Mouse (Mus musculus): ENCODE measurements around the gene Edc4. TPM values are rescaled to one million over a fixed set of nuclear protein-coding genes. Genes with fewer than 3 reads are reported as not detected.
"Not testable (repeated sequence)": the region's sequence is repeated elsewhere in the genome, so short reads cannot be mapped to it uniquely, and the experiment has no call there.

The Edc4 gene
- polyA plus RNA-seq (2015; fragmentation: Nextera tagmentation; extraction: Ambion mirVana) = 41.8 and 46.4 TPM in 2 replicates

DNA sequence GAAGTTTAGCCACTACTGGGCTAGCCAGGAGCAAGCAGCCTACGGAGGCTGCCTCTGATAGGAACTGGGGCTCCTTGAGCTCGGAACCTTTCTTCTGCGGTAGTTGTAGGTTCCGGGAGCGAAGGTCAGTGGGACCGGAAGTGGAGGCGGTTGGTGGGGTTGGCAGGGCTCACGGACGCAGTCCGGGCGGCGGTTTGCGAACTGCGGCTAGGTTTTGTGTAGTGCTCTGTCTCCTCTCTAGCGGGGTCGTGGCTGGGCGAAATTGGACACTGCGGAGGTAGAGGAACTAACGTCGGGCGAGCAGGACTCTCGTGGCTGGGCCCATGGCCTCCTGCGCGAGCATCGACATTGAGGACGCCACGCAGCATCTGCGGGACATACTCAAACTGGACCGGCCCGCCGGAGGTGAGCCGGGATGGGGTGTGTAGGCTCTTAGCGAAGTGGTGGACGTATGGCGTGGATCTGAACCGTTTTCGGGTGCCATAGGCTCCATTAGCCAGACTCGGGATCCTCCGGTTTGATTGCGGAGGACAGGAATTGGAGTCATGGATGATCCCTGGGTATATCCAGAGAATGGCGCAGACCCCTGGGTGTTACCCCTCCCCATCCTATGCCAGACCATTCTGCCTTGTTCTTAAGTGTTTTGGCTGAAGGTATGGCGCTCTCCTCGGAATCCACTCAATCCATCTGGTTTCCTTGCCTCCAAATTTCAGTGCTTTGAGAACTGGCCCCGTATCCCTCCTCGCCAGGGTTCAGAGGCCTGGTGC is at the start of gene Edc4:
TSS of gene Edc4 (plus strand) at position 128 of the 767 bp plus-strand sequence.
- Histone ChIP-seq H3K4me1 (ENCODE audit: control insufficient read depth, insufficient read depth, low read length) (peaks cover 14% of the 10 kb centered on the region), H3K27ac (ENCODE audit: low read length) (peak within 1 kb of the TSS; percentile 66; the same call in 1 of the 2 replicates), H3K4me3 (replicated peaks; ENCODE audit: low read length) (peak within 1 kb of the TSS; percentile 87), H3K27me3 (ENCODE audit: control insufficient read depth, insufficient read depth, low read length) (no peaks in the 10 kb centered on the region), H3K4me2 (ENCODE audit: low read depth, low read length) (peak within 1 kb of the TSS; percentile 97), H3K9me3 (replicated peaks; ENCODE audit: control insufficient read depth, low read length) (no peaks in the 10 kb centered on the region), H3K36me3 (ENCODE audit: control insufficient read depth, insufficient read depth, low read length) (peaks cover 15% of the 10 kb centered on the region), H3K9ac (ENCODE audit: low read length) (peak within 1 kb of the TSS; percentile 93)
- WGBS = under 1% methylated on average over 45 of the region's 45 CpGs
- ATAC-seq (ENCODE audit: insufficient read depth, low FRiP score) = peak; percentile 89

DNA sequence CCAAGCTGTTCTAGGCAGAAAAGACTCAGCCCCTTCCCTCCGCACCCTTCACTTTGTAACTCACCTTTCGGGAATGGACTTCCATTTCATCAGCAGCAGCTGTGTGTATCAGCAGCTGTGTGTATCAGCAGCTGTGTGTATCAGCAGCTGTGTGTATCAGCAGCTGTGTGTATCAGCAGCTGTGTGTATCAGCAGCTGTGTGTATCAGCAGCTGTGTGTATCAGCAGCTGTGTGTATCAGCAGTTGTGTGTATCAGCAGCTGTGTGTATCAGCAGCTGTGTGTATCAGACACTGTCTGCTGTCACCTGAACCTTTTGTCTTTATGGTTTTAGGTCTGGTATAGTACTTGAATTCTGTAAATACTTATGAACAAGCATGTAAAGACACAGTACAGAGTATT is 46.9 kb upstream of the Edc4 start:
- WGBS = 57% methylated on average over 2 of the region's 2 CpGs
- H3K4me3 ChIP-seq (replicated peaks; ENCODE audit: low read length); H3K36me3 ChIP-seq (ENCODE audit: control insufficient read depth, insufficient read depth, low read length); ATAC-seq (ENCODE audit: insufficient read depth, low FRiP score); H3K4me1 ChIP-seq (ENCODE audit: control insufficient read depth, insufficient read depth, low read length); H3K9ac ChIP-seq (ENCODE audit: low read length); H3K27me3 ChIP-seq (ENCODE audit: control insufficient read depth, insufficient read depth, low read length); H3K4me2 ChIP-seq (ENCODE audit: low read depth, low read length); H3K9me3 ChIP-seq (replicated peaks; ENCODE audit: control insufficient read depth, low read length); H3K27ac ChIP-seq (ENCODE audit: low read length): not testable (repeated sequence)

- Histone ChIP-seq H3K36me3 (ENCODE audit: control insufficient read depth, insufficient read depth, low read length) (no peaks in the 10 kb centered on the region), H3K9ac (ENCODE audit: low read length) (no peak overlapping the region), H3K4me1 (ENCODE audit: control insufficient read depth, insufficient read depth, low read length) (no peaks in the 10 kb centered on the region), H3K27me3 (ENCODE audit: control insufficient read depth, insufficient read depth, low read length) (no peaks in the 10 kb centered on the region), H3K9me3 (replicated peaks; ENCODE audit: control insufficient read depth, low read length) (no peaks in the 10 kb centered on the region), H3K27ac (ENCODE audit: low read length) (no peak overlapping the region), H3K4me2 (ENCODE audit: low read depth, low read length) (no peak overlapping the region), H3K4me3 (replicated peaks; ENCODE audit: low read length) (no peak overlapping the region)
- 27% methylated on average over 11 of the region's 11 CpGs for WGBS
- ATAC-seq (ENCODE audit: insufficient read depth, low FRiP score) = no peak
These were observed 45.4 kb upstream of the Edc4 start for GRCm38 (mm10) chr8:105835318-105835717.

DNA sequence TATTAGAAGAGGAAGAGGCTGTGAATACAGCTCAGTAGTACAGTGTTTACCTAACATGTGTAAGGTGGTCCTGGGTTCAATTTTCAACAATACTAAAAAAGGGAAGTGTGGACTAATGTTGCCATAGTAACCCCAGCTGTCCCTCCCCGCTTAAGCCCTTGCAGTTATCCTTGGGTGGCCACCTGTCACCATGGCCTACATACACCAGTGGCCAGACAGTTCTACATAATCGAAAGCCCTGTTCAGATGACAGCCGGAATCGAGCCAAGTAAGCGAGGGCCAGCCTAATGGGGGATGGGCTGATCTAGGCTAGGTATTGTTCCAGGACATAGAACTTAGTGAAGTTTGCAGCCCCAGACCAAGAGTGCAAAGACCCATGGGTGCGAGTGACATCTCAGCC is 43.7 kb upstream of the Edc4 start:
- no peaks in the 10 kb centered on the region for H3K4me1 ChIP-seq (ENCODE audit: control insufficient read depth, insufficient read depth, low read length)
- no peak for ATAC-seq (ENCODE audit: insufficient read depth, low FRiP score)

GRCm38 (mm10) chr8:105839209-105839608 is 41.5 kb upstream of the Edc4 start:
- H3K9me3 ChIP-seq (replicated peaks; ENCODE audit: control insufficient read depth, low read length) = no peaks in the 10 kb centered on the region
- WGBS = 89% methylated on average over 5 of the region's 5 CpGs
- no peak overlapping the region for H3K9ac ChIP-seq (ENCODE audit: low read length)
- H3K4me3 ChIP-seq (replicated peaks; ENCODE audit: low read length) = no peak overlapping the region
- H3K27me3 ChIP-seq (ENCODE audit: control insufficient read depth, insufficient read depth, low read length) = no peaks in the 10 kb centered on the region
- peaks cover 7% of the 10 kb centered on the region for H3K36me3 ChIP-seq (ENCODE audit: control insufficient read depth, insufficient read depth, low read length)
- no peaks in the 10 kb centered on the region for H3K4me1 ChIP-seq (ENCODE audit: control insufficient read depth, insufficient read depth, low read length)
- H3K4me2 ChIP-seq (ENCODE audit: low read depth, low read length) = no peak overlapping the region
- no peak overlapping the region for H3K27ac ChIP-seq (ENCODE audit: low read length)
- ATAC-seq (ENCODE audit: insufficient read depth, low FRiP score) = no peak

More for the DNA sequence above, 43.7 kb upstream of the Edc4 start:
- no peak overlapping the region for H3K9ac ChIP-seq (ENCODE audit: low read length)
- 75% methylated on average over 6 of the region's 6 CpGs for WGBS
- H3K27ac ChIP-seq (ENCODE audit: low read length) = no peak overlapping the region
- H3K36me3 ChIP-seq (ENCODE audit: control insufficient read depth, insufficient read depth, low read length) = no peaks in the 10 kb centered on the region
- H3K27me3 ChIP-seq (ENCODE audit: control insufficient read depth, insufficient read depth, low read length) = no peaks in the 10 kb centered on the region
- no peak overlapping the region for H3K4me3 ChIP-seq (replicated peaks; ENCODE audit: low read length)
- H3K4me2 ChIP-seq (ENCODE audit: low read depth, low read length) = no peak overlapping the region
- H3K9me3 ChIP-seq (replicated peaks; ENCODE audit: control insufficient read depth, low read length) = no peaks in the 10 kb centered on the region

DNA sequence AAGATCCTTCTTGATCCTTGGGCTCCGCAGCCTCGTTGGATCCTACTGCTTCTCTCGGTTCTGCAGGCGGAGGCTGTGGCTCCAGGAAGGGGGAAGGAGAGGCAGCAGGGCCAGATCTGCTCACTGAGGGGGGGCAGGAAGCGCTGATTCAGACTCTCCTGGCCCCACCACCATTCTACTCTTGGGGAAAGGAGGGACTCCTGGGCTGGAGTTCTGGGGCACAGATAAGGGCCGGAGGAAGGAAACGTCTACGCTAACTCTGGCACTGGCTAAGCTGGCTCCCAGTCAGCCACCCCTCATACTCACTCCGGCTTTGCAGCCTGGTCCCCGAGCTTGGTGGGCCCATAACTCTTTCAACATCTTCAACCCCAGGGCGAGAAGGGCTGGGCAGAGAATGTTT is 34.0 kb upstream of the Edc4 start:
- Histone ChIP-seq H3K27me3 (ENCODE audit: control insufficient read depth, insufficient read depth, low read length) (no peaks in the 10 kb centered on the region), H3K27ac (ENCODE audit: low read length) (no peak overlapping the region), H3K36me3 (ENCODE audit: control insufficient read depth, insufficient read depth, low read length) (peaks cover 26% of the 10 kb centered on the region), H3K9me3 (replicated peaks; ENCODE audit: control insufficient read depth, low read length) (no peaks in the 10 kb centered on the region), H3K4me1 (ENCODE audit: control insufficient read depth, insufficient read depth, low read length) (peaks cover 6% of the 10 kb centered on the region), H3K4me2 (ENCODE audit: low read depth, low read length) (no peak overlapping the region), H3K4me3 (replicated peaks; ENCODE audit: low read length) (no peak overlapping the region), H3K9ac (ENCODE audit: low read length) (no peak overlapping the region)
- ATAC-seq (ENCODE audit: insufficient read depth, low FRiP score) = no peak
- 91% methylated on average over 11 of the region's 11 CpGs for WGBS

GRCm38 (mm10) chr8:105850014-105850413 is 30.7 kb upstream of the Edc4 start:
- 89% methylated on average over 4 of the region's 4 CpGs for WGBS
- H3K36me3 ChIP-seq (ENCODE audit: control insufficient read depth, insufficient read depth, low read length) = peaks cover 13% of the 10 kb centered on the region; the same call in 1 of the 2 replicates

DNA sequence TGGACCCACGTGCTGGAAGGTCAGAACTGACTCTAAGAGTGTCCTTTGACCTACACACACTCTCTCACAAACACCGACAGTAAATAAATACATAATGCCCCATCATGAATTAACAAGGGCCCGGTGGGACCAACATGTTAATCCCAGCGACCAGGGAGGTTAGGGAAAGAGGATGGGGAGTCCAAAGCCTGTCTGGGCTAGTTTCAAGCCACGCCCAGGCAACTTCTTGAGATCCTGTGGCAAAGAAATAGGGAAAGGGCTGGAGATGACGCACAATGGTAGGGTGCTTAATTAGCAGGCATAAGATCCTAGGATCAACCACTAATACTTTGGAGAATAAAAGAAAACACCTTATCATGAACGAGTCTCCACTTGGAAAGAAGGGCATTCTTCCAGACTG is 30.1 kb upstream of the Edc4 start:
- WGBS = 73% methylated on average over 7 of the region's 7 CpGs

More at GRCm38 (mm10) chr8:105850014-105850413, 30.7 kb upstream of the Edc4 start:
- no peak overlapping the region for H3K4me2 ChIP-seq (ENCODE audit: low read depth, low read length)
- H3K27ac ChIP-seq (ENCODE audit: low read length) = no peak overlapping the region
- ATAC-seq (ENCODE audit: insufficient read depth, low FRiP score) = no peak
- no peak overlapping the region for H3K9ac ChIP-seq (ENCODE audit: low read length)
- peaks cover 6% of the 10 kb centered on the region for H3K4me1 ChIP-seq (ENCODE audit: control insufficient read depth, insufficient read depth, low read length)
- no peaks in the 10 kb centered on the region for H3K27me3 ChIP-seq (ENCODE audit: control insufficient read depth, insufficient read depth, low read length)
- H3K9me3 ChIP-seq (replicated peaks; ENCODE audit: control insufficient read depth, low read length) = no peaks in the 10 kb centered on the region
- no peak overlapping the region for H3K4me3 ChIP-seq (replicated peaks; ENCODE audit: low read length)

GRCm38 (mm10) chr8:105851651-105852143 is 29.0 kb upstream of the Edc4 start:
- Histone ChIP-seq H3K36me3 (ENCODE audit: control insufficient read depth, insufficient read depth, low read length) (0 out of 2 replicates have a peak, but pooled peaks cover 7% of the 10 kb centered on the region), H3K4me1 (ENCODE audit: control insufficient read depth, insufficient read depth, low read length) (peaks cover 14% of the 10 kb centered on the region), H3K4me2 (ENCODE audit: low read depth, low read length) (peak overlapping the region; percentile 81), H3K27me3 (ENCODE audit: control insufficient read depth, insufficient read depth, low read length) (no peaks in the 10 kb centered on the region), H3K27ac (ENCODE audit: low read length) (peak overlapping the region; percentile 85), H3K4me3 (replicated peaks; ENCODE audit: low read length) (peak overlapping the region; percentile 94), H3K9ac (ENCODE audit: low read length) (peak overlapping the region; percentile 90), H3K9me3 (replicated peaks; ENCODE audit: control insufficient read depth, low read length) (no peaks in the 10 kb centered on the region)
- under 1% methylated on average over 34 of the region's 34 CpGs for WGBS
- ATAC-seq (ENCODE audit: insufficient read depth, low FRiP score) = peak; percentile 82

More for the DNA sequence above, 30.1 kb upstream of the Edc4 start:
- no peaks in the 10 kb centered on the region for H3K27me3 ChIP-seq (ENCODE audit: control insufficient read depth, insufficient read depth, low read length)
- H3K4me1 ChIP-seq (ENCODE audit: control insufficient read depth, insufficient read depth, low read length) = peaks cover 6% of the 10 kb centered on the region
- H3K9me3 ChIP-seq (replicated peaks; ENCODE audit: control insufficient read depth, low read length) = no peaks in the 10 kb centered on the region
- peak overlapping the region; percentile 36 for H3K4me2 ChIP-seq (ENCODE audit: low read depth, low read length)
- no peak overlapping the region for H3K27ac ChIP-seq (ENCODE audit: low read length)
- H3K9ac ChIP-seq (ENCODE audit: low read length) = peak overlapping the region; percentile 52; the same call in 1 of the 2 replicates
- peak overlapping the region; percentile 23 for H3K4me3 ChIP-seq (replicated peaks; ENCODE audit: low read length)
- peaks cover 13% of the 10 kb centered on the region; the same call in 1 of the 2 replicates for H3K36me3 ChIP-seq (ENCODE audit: control insufficient read depth, insufficient read depth, low read length)
- ATAC-seq (ENCODE audit: insufficient read depth, low FRiP score) = no peak

All from stomach, embryonic 16.5 days (tissue).